Mouse (Mus musculus): Measurements from ENCODE around the gene Ppp1r27.

DNA sequence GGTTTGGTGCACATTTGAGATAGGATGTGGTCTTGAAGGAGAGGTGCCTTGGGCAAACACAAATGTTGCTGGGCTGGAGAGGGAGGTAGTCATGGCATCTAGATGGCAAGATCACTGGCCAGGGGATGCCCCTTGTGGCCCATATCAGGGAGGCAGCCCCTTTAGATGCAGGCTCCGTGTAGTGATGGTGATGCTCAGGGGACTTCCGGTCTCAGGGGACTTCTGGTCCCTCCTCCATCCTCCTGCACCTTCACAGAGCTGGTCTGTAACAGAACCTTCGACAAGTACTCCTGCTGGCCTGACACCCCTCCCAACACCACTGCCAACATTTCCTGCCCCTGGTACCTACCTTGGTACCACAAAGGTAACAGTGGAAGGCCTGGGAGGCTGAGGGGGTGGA lies 15.1 kb downstream of the Ppp1r27 start:
- no peak for TF ChIP-seq CTCF (IDR thresholded peaks at IDR 0.05; ENCODE audit: borderline replicate concordance, insufficient read depth, low read depth, low read length)
- no peak for TF ChIP-seq POLR2A (IDR thresholded peaks at IDR 0.05; ENCODE audit: borderline replicate concordance, insufficient read depth, low read length)
